Mouse (Mus musculus): ENCODE results near the gene Yeats2. TPM values are rescaled to one million over a fixed set of nuclear protein-coding genes. Genes with fewer than 3 reads are reported as not detected.

Yeats2 gene
- total RNA-seq, 2 experiments from 2014 or later = 34.1 to 36.2 TPM

GRCm38 (mm10) chr16:20279395-20279794 lies 138.5 kb downstream of the Yeats2 start:
- DNase-seq (ENCODE audit: low spot score in 2 of 2) = no peak

- peak in 1 of 2 experiments; percentile 19 for DNase-seq (ENCODE audit: low spot score in 2 of 2)
These were observed 139.4 kb downstream of the Yeats2 start for GRCm38 (mm10) chr16:20280238-20280637.

Other genes with a start within 250 kb of the Yeats2 start
- 1 to 10 TPM in 1 of 2 experiments, under 1 TPM in 1; 0.76 to 1.5 TPM for gene Klhl6, start 158.0 kb upstream of the Yeats2 start, total RNA-seq (2021)
- gene Klhl24, start 43.5 kb upstream of the Yeats2 start, total RNA-seq (2021) = 10 to 100 TPM; 78.8 to 79.7 TPM
- 10 to 100 TPM; 35.3 to 36.3 TPM for gene Map6d1, start 100.3 kb downstream of the Yeats2 start, total RNA-seq (2021)
- gene Parl, start 161.3 kb downstream of the Yeats2 start, total RNA-seq (2021) = 10 to 100 TPM; 55.9 to 56.3 TPM
- not detected for gene Cyp2ab1, start 184.3 kb downstream of the Yeats2 start, total RNA-seq (2021)

Data from layer of hippocampus, adult 18-20 months (tissue).